Mouse (Mus musculus) heart, postnatal 36 days (tissue): ENCODE results near the gene Mknk2. TPM values are rescaled to one million over a fixed set of nuclear protein-coding genes. Genes with fewer than 3 reads are reported as not detected.
A peak's percentile ranks its signal among the peaks of the same experiment; 100 is the strongest.
"Not testable (repeated sequence)": the region's sequence is repeated elsewhere in the genome, so short reads cannot be mapped to it uniquely, and the experiment has no call there.

ENCODE experiments used
- DNase-seq, 2 experiments: peaks; one replicate each; pipeline ENCODE4 v3.0.0; 2021 to 2022
- intact Hi-C: fragments of 180-260 bp; cut with DNase I; formaldehyde crosslinking; loops from one replicate; pipeline ENCODE4 v1.15.1; 2025
- total RNA-seq, 2 experiments: library from RNA; stranded (reverse); gene quantifications; 2 replicates each; pipeline ENCODE4 v1.2.3; 2021

The Mknk2 gene
- total RNA-seq, 2 experiments from 2014 or later, result 223 to 233 TPM

DNA sequence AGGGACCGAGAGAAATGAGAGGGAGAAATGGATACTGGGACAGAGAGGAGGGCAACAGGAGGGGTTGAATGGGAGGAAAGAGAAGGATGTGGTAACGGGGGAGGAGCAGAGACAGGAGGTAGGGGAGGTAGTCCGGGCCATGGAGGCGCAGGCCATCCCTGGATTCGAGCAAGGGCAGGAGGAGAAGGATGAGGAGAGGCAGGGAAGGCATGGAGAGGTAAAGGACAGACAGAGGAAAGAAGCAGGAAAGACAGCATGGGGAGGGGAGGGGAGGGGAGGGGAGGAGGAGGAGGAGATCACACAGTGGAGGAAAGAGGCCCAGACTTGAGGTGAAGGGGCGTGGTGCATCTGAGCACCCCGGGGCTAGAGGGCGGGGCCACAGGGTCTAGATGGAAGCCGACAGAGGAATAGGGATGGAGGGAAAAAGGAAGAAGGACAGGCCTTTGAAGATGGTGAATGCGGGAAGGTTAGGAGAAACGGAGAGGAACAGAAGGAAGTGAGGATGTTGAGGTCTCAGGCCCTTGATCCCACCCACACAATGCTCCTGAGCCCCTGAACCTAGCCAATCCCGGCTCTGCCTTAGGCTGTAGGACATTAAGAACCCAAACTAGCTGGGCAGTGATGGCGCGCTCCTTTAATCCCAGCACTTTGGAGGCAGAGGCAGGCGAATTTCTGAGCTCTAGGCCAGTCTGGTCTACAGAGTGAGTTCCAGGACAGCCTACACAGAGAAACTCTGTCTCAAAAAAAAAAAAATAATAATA lies 20.9 kb downstream of the Mknk2 start, which contains the start of gene Btbd2:
Gene Btbd2 (minus strand): TSS at position 209 of the 761 bp plus-strand sequence.
- intact Hi-C loops, result loop anchor here (1.0 kb wide), 1 partner anchor 34 kb away; no protein-coding TSS in a partner anchor
- no peak for DNase-seq

DNA sequence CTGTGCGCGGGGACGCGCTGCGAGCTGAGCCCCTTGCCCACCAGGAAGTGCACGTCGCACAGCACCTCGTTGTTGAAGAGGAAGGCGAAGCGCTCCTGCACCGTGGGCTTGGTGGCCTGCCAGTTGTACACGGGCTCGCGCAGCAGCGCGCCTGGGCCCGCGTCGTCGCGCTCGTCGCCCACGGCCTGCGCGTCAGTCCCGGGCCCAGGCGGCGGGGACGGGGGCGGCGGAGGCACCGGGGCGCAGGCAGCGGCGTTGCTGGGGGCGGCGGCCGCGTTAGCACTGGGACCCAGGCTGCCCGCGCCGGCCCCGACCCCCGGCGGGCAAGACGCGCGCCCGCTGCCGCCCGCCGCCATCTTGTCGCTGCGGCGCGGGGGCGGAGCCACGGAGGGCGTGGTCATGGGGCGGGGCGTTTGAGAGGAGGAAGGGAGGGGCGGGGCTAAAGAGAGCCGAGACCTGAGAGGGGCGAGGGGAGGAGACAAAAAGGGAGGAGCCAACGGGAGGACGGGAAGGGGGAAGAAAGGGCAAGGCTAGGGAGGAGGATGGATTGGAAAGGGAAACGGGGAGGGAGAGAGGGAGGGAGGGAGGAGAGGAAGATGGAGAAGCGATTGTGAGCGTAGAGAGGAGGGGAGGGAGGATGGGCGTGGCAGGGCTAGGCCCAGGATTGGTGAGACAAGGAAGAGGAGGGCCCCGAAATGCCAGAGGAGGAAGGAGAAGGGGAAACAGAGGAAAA lies 21.6 kb downstream of the Mknk2 start:
- peak; percentile 93 to 98 for DNase-seq
- intact Hi-C loops, result loop anchor here (1.0 kb wide), 1 partner anchor 33 kb away; no protein-coding TSS in a partner anchor

DNA sequence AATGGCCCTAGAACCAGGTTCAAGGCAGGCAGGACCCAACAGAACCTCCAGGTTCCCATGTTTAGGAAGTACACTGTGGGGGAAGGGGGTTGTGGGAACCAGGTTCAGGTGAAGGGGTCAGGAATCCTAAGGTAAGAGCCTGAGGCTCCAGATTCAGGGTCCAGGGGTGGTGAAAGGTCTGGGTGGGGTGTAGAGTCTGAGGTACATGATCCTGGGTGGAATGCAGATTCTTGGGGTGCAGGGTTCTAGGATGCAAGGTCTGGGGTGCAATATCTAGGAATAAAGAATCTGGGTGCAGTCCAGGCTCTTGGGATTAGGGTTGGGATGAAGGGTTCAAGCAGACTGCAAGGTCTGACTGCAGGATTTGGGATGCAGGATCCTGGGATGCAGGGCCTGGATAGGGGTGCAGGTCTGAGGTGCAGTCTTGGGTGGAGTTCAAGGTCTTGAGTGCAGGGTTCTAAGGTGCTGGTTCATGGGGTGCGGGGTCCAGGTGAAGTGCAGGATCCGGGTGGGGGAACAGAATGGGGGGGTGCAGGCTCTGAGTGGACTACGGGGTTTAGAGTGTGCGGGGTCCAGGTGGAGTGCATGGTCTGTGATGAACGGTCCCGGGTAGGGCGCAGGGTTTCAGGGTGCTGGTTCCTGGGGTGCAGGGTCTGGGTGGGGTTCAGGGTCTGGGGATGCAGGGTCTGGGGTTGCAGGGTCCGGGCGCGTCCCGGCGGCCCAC lies 22.3 kb downstream of the Mknk2 start:
- no peak for DNase-seq
- intact Hi-C loops, result loop anchor here (1.0 kb wide), 1 partner anchor 32 kb away; no protein-coding TSS in a partner anchor

DNA sequence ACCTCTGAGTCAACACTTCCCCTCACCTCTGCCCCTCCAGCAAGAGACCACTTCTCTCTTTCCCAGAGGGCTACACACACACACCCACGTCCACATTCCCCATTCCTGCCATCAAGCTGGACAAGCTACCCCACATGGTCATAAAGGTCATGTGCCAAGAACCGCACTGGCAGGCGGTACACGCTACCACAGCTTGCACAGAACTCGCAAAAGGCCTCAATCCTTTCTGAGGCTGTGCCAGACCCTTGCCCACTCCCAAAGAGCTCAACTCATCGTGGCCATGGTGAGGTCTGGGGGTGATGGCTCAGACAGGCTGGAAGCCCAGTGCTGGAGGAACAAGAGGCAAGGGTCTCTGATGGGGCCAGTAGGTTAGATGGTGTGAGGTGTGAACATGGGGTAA lies 23.0 kb downstream of the Mknk2 start:
- no peak for DNase-seq
- intact Hi-C loops, result no loop called here

DNA sequence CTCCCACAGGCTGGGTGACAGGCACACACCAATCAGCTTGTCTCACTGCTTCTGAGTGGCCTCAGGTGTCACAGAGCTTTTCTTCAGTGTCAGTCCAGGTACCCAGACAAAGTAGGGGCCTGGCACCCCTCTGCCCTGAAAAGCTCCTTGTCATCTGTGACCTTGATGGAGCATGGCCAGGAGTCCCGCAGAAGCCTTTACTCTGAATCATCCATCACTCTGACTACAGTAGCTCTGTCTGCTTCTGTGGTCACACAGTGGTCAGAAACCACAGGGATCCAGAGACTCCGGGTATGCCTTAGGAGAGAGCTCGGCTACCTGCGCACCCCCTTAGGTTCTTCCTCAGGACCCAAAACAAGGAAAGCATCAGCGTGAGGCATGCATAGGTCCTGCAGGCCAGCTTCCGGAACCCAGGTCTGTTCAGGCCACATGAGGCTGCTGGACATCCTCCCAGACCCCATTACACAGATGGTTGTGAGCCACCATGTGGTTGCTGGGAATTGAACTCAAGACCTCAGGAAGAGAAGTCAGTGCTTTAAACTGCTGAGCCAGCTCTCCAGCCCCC lies 24.7 kb downstream of the Mknk2 start:
- intact Hi-C loops, result loop anchor here (2.0 kb wide), 1 partner anchor 22 kb away; no protein-coding TSS in a partner anchor

DNA sequence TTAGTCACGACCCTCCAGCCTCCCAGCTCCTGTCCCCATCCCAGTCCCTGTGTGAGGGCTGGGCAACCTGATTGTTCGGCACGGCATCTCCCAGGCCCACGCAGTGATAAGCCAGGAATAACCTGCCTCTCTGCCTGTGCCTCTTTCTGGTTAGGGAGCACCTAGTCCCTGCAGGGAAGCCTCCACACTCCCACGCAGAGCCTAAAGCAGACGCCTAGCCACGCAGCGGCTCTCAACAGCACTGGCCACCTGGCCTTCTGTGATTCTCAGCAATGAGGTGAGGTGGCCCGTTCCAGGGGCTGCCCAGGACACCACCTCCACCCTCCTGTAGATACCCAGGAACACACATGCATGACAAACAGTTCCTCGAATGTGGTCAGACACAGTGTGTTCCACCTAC lies 27.5 kb downstream of the Mknk2 start:
- no peak for DNase-seq
- intact Hi-C loops, result no loop called here

More for the DNA sequence above, 24.7 kb downstream of the Mknk2 start:
- no peak for DNase-seq

DNA sequence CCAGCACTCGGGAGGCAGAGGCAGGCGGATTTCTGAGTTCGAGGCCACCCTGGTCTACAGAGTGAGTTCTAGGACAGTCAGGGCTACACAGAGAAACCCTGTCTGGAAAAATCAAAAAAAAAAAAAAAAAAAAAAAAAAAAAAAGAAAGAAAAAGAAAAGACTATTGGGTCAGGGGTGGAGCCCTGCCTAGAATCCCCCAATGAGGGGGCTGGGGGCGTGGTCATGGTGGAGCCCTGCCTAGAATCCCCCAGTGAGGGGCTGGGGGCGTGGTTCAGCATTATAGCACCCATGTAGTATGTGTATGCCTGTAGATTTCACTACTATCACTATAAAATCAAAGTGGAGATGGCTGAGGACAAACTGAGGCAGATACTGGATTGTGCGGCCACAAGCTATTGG lies 28.0 kb downstream of the Mknk2 start:
- DNase-seq, intact Hi-C loops: not testable (repeated sequence)

DNA sequence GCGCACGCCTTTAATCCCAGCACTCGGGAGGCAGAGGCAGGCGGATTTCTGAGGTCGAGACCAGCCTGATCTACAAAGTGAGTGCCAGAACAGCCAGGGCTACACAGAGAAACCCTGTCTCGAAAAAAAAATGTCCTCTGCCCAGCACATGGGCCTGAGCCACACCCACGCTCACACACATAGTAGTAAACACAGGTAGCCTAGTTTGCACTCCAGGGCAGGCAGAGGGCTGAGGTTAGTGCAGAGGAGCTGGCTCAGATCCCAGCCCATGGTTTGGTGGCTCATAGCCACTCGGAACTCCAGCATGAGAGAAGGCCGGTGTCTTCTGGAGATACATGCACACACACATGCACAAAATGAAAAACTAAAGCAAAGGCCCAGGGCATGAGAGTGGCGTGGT lies 31.0 kb downstream of the Mknk2 start:
- DNase-seq, result no peak
- intact Hi-C loops, result no loop called here

DNA sequence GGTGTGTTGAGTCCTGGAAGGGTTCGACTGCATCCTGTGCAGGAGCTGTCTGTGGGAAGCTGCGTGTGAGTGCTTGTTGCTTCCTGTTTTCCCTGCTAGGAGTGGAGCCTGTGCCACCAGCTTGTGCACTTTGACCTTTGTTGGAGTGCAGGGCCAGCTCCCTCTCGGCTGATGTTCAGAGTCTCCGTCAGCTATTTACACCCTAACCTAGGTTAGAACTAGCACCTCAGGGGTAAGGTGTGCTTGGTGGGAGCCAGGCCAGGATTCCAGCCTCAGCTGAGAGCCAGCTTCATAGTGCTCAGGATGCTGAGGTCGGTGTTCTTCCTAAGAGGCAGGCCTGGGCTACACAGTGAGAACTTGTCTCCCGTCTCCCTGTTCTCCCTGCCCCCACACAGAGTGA lies 42.6 kb downstream of the Mknk2 start:
- intact Hi-C loops, result no loop called here
- no peak for DNase-seq

DNA sequence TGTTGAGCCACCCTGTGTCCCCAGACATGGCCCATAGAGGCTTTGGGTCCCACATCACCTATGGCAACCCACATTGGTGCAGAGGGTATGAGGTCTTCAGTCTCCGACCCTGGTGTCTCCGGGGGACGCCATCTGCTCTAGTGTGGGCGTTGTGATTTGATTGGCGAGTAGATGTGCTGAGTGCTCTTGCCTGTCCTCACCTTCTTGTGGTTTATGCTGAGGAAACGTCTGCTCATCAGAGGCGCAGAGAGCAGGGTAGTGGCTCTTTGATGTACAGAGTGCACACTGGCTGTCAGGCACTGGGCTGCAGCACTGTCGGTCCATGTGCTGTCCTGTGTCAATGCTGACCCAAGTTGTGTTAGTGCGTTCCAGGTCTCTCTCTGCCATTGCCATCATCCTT lies 49.0 kb downstream of the Mknk2 start:
- intact Hi-C loops, result no loop called here
- DNase-seq, result no peak

DNA sequence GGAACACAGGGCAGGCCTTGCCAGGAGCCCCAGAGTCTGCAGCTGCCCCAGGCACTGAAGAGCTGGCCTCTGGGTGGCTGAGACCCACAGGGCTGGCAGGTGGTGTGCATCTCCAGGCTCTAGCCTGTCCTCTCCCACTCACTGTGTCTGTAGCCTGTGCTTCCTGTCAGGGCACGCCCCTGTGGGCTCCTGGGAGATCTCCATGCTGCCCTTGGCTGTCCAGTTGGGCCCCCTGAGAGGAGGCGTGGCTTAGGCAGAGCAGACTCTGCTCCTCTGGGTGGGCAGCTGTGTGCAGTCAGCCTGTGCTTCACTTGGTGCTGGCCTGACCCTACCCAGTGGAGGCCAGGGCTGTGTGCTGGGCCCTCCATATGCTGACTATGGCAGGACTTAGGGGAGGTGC lies 50.2 kb downstream of the Mknk2 start:
- intact Hi-C loops, result no loop called here
- DNase-seq, result peak; percentile 31 to 37

DNA sequence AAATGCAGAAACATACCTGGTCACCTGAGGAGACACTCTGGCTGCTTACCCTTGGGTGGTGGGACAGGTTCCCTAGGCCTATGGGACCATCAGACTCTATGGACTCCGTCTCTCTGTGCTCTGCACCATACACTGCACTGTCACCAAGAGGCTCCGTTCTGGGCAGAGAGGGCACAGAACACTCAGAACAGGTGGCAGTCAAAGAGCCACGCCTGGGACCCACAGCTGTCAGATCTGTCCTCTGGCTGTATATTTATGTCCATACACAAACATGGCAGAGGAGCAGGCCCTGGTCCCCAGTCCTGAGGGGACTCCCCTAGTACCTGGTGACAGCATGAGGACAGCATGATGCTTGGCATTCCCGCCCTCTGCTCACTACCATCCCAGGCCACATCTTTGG lies 52.1 kb downstream of the Mknk2 start:
- no peak for DNase-seq
- intact Hi-C loops, result no loop called here

DNA sequence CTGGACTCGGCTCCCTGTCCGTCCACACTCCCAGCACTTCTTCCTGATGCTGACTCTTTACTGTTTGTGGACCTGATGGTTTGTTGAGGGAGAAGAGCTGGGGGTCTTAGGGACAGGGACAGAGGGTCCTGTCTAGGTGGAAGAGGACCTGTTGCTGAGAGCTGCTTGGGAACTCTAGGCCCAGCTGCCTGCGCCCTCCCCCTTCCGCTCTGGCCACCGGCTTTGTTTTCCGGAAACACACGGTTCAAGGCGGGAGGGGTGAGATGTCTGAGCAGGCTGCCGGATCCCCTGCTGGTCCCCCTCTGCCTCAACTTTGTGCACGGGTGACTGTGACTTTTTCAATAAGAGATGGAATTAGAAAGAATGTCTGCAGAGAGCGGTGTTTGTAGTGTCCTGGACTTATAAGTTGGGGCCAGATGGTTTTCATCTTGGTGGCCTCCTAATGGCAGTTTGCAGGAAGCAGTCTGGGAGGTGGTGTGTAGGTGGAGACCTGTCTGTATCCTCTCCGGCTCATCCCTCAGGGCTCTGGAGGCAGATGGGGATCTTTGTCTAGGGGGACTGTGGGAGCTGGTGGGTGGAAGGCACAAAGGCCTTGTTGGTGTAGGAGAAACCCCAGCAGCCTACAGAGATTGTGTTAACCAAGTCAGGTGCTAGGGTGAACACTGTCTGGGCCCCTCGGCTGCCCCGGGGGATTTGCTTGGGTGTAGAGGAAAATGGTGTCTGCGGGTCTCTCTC lies 54.3 kb downstream of the Mknk2 start:
- intact Hi-C loops, result loop anchor here (1.0 to 2.0 kb wide), 2 partner anchors 33 to 45 kb away; no protein-coding TSS in a partner anchor
- peak; percentile 66 to 73 for DNase-seq

DNA sequence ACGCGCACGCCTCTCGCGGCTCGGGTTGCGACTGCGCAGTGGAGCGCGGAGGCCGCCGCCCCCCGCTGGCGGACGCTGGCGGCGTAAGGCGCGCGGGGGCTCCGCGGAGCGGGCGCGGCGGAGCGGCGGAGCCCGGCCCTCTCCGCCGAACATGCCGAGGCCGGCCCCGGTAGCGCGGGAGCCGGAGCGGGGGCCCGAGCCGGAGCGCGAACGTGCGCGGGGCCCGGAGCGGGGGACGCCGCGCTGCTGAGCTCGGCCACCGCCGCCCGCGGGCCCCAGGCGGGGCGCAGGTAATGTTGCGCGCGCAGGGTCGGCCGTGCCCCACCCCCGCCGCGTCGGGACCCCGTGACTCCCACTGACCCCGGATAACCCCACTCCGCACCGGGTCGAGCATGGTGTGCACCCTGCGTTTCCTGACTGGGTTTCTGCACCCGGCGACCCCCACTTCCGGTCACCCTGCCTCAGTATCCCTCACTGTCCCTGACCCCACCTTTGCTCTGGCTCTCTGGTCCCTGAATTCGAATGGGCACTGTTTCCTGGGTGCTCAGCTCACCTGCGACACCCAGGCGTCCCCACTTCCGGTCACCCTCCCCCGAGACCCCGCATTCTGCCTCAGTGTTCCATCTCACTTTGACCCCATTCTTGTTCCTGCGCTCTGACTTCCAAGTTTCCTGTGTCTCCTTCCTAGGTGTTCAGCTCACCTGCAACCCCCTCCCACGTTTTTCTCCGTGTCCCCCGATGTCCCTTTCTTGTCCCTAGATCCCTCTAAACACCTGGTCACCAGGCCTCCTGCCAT lies 55.1 kb downstream of the Mknk2 start, which contains the start of gene Csnk1g2:
Gene Csnk1g2 (plus strand): TSS at position 178 of the 796 bp plus-strand sequence.
- intact Hi-C loops, result loop anchor here (1.0 to 2.0 kb wide), 2 partner anchors 33 to 44 kb away; no protein-coding TSS in a partner anchor
- DNase-seq, result no peak

DNA sequence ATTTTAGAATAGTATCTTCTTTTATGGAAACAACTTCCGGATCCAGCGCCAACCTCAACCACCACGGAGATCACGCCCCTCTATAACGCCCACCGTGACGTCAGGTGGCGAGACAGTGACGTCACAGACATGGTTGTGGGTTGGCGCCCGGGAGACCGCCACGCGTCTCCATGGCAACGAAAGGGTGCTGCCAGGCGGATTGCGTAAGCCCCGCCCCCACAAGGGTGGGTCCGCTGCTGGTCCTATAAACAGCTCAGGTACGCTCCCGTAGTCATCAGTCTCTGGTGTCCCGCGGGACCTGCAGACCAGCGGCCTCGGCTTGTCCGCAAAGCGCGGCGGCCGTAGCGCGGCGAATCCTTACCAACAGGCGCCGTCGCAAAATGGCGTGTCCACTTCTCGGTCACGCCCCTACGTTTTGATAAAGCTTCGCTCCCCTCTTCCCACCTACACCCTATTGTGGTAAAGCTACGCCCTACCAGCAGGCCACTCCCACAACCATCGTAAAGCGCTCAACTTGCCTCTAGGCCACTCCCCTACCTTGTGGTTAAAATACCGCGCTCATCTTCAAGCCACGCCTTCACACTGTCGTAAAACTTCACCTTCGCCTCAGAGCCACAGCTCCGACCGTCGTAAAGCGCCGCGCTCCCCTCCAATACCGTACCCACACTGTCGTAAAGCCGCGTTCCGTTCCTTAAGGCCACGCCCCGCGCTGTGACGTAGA lies 55.8 kb downstream of the Mknk2 start:
- peak; percentile 99 for DNase-seq
- intact Hi-C loops, result loop anchor here (2.0 kb wide), 1 partner anchor 43 kb away; no protein-coding TSS in a partner anchor

DNA sequence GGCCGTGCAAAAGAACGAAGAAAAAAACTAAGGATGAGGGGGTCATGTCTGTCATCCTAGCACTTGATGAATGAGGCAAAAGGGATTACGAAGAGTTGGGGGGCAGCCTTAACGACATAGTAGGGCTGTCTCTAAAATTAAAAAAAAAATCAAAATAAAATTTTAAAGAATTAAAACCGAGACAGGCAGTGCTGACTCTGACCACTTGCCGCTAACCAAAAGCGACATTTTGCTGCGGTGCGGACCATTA lies 56.3 kb downstream of the Mknk2 start:
- DNase-seq, result no peak
- intact Hi-C loops, result no loop called here

DNA sequence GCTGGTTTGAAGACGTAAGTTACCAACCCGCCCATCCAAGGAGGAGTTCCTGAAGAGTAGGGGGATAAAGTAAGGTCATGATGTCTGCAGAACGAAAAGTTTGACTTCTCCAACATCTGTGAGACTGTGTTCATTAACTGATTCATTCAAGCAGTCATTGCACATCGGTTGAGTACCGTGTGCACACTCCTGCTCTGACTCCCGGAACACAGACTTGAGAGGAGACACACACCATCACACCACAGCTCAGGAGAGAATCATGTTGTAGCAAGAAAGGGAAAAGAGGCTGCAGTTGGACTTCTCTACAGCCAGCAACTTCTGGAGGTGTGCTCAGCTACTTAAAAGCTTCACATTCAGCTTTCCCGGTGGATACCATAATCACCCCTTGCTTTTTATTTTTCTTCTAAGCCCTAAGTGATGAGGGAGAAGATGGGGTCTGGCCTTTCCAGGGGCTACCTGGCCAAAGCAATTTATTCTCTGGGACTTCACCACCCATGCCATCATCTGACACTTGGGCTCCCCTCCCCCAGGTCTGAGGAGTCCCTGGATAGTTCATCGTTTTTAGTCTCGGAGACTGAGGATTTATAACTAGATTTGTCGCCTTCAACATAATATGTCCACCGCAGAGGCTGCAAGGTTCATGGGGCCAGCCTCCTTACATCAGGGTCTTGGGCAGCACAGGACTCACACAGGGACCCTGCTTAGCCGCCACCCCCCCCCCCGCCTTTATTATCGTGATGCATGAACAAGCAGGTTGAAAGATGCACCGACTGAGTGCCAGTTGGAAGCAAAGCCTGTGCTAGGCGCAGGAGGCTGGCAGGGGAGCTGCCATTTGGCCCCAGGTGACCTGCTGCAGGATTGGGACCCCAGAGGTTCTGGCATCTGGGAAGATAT lies 56.9 kb downstream of the Mknk2 start:
- intact Hi-C loops, result no loop called here
- no peak for DNase-seq

DNA sequence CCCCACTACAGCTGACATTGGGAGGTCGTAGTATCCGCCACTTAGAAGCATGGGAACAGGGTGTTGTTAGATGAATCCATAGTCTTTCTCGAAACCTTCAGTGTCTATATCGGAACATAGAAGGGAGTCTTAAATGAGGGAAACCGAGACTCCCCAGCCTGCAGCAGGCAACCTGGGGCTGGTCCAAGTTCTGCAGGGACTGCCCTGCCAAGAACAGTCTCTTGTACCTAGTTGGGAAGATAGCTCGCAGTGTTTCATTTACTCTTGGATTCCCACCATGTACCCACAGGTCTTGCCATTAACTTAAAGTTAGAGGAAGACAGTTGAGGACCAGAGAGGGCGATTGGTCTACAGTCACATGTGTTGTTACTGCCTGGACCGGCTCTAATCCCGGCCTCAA lies 57.5 kb downstream of the Mknk2 start:
- intact Hi-C loops, result no loop called here
- DNase-seq, result no peak
